ENCODE assay signal across 9 mouse cellular contexts in the genomic region with DNA sequence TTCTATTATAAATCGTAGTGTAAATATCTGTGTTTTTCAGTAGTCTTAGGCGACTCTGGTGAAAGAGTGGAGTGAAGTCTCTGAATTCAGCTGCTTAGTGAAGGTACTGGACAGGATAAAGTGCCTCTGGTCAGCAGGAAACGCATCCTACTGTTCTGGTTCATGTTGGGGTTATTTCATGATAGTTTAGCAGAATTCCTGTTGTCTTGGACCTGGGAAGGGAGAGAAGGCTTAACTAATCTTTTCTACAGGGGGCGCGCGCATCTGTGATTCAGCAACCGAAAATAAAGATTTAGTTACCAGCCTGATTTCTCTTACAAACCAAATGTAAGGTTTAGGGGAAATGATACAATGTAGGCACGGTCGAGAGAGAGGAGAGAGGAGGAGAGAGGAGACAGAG. TPM values are rescaled to one million over a fixed set of nuclear protein-coding genes. Genes with fewer than 3 reads are reported as not detected.
DNase-seq lines count a peak whose midpoint lies in the region; ATAC-seq and TF ChIP-seq lines count a peak whose summit lies in the region.
"Had no signal": no experiment of that assay in that cellular context is flagged by ENCODE, and none has a peak within 500 bp of the region (broad histone marks: within the 10 kb centered on the region; RNA-seq: fewer than 3 reads in every experiment).

No protein-coding gene starts in this region.

- ATAC-seq in erythroblast, adult 5-6 weeks (replicated peaks; ENCODE audit: low FRiP score, poor library complexity, severe bottlenecking) = no peak
- ATAC-seq in embryonic facial prominence, embryonic 13.5 days (ENCODE audit: insufficient number of reproducible peaks, insufficient read depth, low FRiP score, low TSS enrichment, low read depth) = no peak
- no peak for ATAC-seq in midbrain, embryonic 12.5 days (ENCODE audit: low FRiP score, low read depth)
- ATAC-seq in granulocyte monocyte progenitor cell, adult 5-6 weeks (replicated peaks; ENCODE audit: poor library complexity, severe bottlenecking) = no peak

- DNase-seq in heart, postnatal 4 days = peak; percentile 57
- peak; percentile 29 for DNase-seq in left cerebral cortex, postnatal 4 days

- peak overlapping the region; percentile 93 for H3K27ac ChIP-seq in ES-Bruce4 (ENCODE audit: insufficient read depth, low read length)
- H3K27ac ChIP-seq in embryonic facial prominence, embryonic 13.5 days = peak overlapping the region; percentile 93
- peak overlapping the region; percentile 95 for H3K27ac ChIP-seq in midbrain, embryonic 12.5 days (replicated peaks)

- peaks cover 40% of the 10 kb centered on the region for H3K4me1 ChIP-seq in erythroblast, embryonic 14.5 days (ENCODE audit: control insufficient read depth)
- H3K4me1 ChIP-seq in ES-Bruce4 (ENCODE audit: control insufficient read depth, insufficient read depth, low read length) = no peaks in the 10 kb centered on the region
- H3K4me1 ChIP-seq in embryonic facial prominence, embryonic 13.5 days = peaks cover 29% of the 10 kb centered on the region
- peaks cover 27% of the 10 kb centered on the region for H3K4me1 ChIP-seq in midbrain, embryonic 12.5 days

- H3K27me3 ChIP-seq in erythroblast, embryonic 14.5 days (ENCODE audit: control insufficient read depth) = peaks cover 5% of the 10 kb centered on the region
- no peaks in the 10 kb centered on the region for H3K27me3 ChIP-seq in ES-Bruce4 (ENCODE audit: control insufficient read depth, insufficient read depth, low read length, poor library complexity, severe bottlenecking)
- no peaks in the 10 kb centered on the region for H3K27me3 ChIP-seq in embryonic facial prominence, embryonic 13.5 days
- peaks cover 3% of the 10 kb centered on the region for H3K27me3 ChIP-seq in midbrain, embryonic 12.5 days

- intact Hi-C loops in left cerebral cortex, postnatal 4 days (cut with DNase I) = no loop called here

- peak overlapping the region; percentile 87 for H3K4me3 ChIP-seq in erythroblast, embryonic 14.5 days (replicated peaks)
- H3K4me3 ChIP-seq in ES-Bruce4 (ENCODE audit: low read depth, low read length) = no peak overlapping the region
- H3K4me3 ChIP-seq in embryonic facial prominence, embryonic 13.5 days = peak overlapping the region; percentile 97
- peak overlapping the region; percentile 97 for H3K4me3 ChIP-seq in midbrain, embryonic 12.5 days

- WGBS in embryonic facial prominence, embryonic 13.5 days = 11% methylated on average over 9 of the region's 9 CpGs
- WGBS in midbrain, embryonic 12.5 days = 23% methylated on average over 9 of the region's 9 CpGs

- peaks cover 25% of the 10 kb centered on the region for H3K36me3 ChIP-seq in erythroblast, embryonic 14.5 days (ENCODE audit: control insufficient read depth)
- peaks cover 16% of the 10 kb centered on the region for H3K36me3 ChIP-seq in ES-Bruce4 (ENCODE audit: control insufficient read depth, insufficient read depth, low read length, poor library complexity, severe bottlenecking)
- H3K36me3 ChIP-seq in embryonic facial prominence, embryonic 13.5 days = peaks cover 19% of the 10 kb centered on the region
- H3K36me3 ChIP-seq in midbrain, embryonic 12.5 days = peaks cover 19% of the 10 kb centered on the region

- peak overlapping the region; percentile 82 for H3K9ac ChIP-seq in ES-Bruce4 (ENCODE audit: low read depth, poor library complexity, severe bottlenecking)
- H3K9ac ChIP-seq in embryonic facial prominence, embryonic 13.5 days = peak overlapping the region; percentile 65
- H3K9ac ChIP-seq in midbrain, embryonic 12.5 days (replicated peaks) = peak overlapping the region; percentile 58

- no peak for TF ChIP-seq EP300 in ES-Bruce4 (IDR thresholded peaks at IDR 0.05; ENCODE audit: insufficient read depth, low read depth, low read length)

- no peak for TF ChIP-seq POLR2A in ES-Bruce4 (IDR thresholded peaks at IDR 0.05; ENCODE audit: insufficient read depth, low read length)

- TF ChIP-seq CTCF in ES-Bruce4 (IDR thresholded peaks at IDR 0.05; ENCODE audit: low read depth, low read length) = no peak

- H3K9me3 ChIP-seq in erythroblast, embryonic 14.5 days (ENCODE audit: control insufficient read depth, low read length) = no peaks in the 10 kb centered on the region
- H3K9me3 ChIP-seq in ES-Bruce4 (replicated peaks; ENCODE audit: control insufficient read depth, insufficient read depth, low read length, poor library complexity, severe bottlenecking) = no peaks in the 10 kb centered on the region
- H3K9me3 ChIP-seq in embryonic facial prominence, embryonic 13.5 days = no peaks in the 10 kb centered on the region
- no peaks in the 10 kb centered on the region for H3K9me3 ChIP-seq in midbrain, embryonic 12.5 days

- H3K4me2 ChIP-seq in embryonic facial prominence, embryonic 13.5 days = peak overlapping the region; percentile 64
- peak overlapping the region; percentile 96 for H3K4me2 ChIP-seq in midbrain, embryonic 12.5 days (replicated peaks)

RNA-seq across cellular contexts. Expression of gene Serf2, which starts 0.9 kb away (rescaled TPM):
- polyA plus RNA-seq in erythroblast, embryonic 14.5 days (2012) = 65.1 and 75.3 TPM in 2 replicates
- 50.9 and 58.1 TPM in 2 replicates for total RNA-seq in erythroblast, adult 5-6 weeks (2015; ENCODE audit: low replicate concordance)
- total RNA-seq in erythroblast, adult 5-6 weeks (2017; ENCODE audit: low replicate concordance) = 40.6 and 55.3 TPM in 2 replicates
- polyA plus RNA-seq in ES-Bruce4 (2011; ENCODE audit: insufficient read depth, insufficient read length, low read depth, missing spikeins) = 367 and 428 TPM in 2 replicates
- polyA plus RNA-seq in embryonic facial prominence, embryonic 13.5 days (2015; fragmentation: Nextera tagmentation; extraction: Ambion mirVana) = 552 and 638 TPM in 2 replicates
- 100 to 1,000 TPM; 350 to 387 TPM for total RNA-seq in heart, postnatal 4 days (2021)
- 100 to 1,000 TPM; 133 to 149 TPM for total RNA-seq in left cerebral cortex, postnatal 4 days (2021)
- 456 and 461 TPM in 2 replicates for polyA plus RNA-seq in midbrain, embryonic 12.5 days (2016; fragmentation: Nextera tagmentation; extraction: Ambion mirVana)
- 530 and 577 TPM in 2 replicates for total RNA-seq in granulocyte monocyte progenitor cell, adult 5-6 weeks (2014; fragmentation: Nextera tagmentation)
- 211 and 218 TPM in 2 replicates for total RNA-seq in granulocyte monocyte progenitor cell, adult 5-6 weeks (2017)

RNA-seq across cellular contexts. Expression of gene Ell3, which starts 4.1 kb away (rescaled TPM):
- polyA plus RNA-seq in erythroblast, embryonic 14.5 days (2012) = not detected in 2 replicates
- not detected in 2 replicates for total RNA-seq in erythroblast, adult 5-6 weeks (2015; ENCODE audit: low replicate concordance)
- not detected in 2 replicates for total RNA-seq in erythroblast, adult 5-6 weeks (2017; ENCODE audit: low replicate concordance)
- polyA plus RNA-seq in ES-Bruce4 (2011; ENCODE audit: insufficient read depth, insufficient read length, low read depth, missing spikeins) = 16.2 and 18.1 TPM in 2 replicates
- 12.2 and 22.4 TPM in 2 replicates for polyA plus RNA-seq in embryonic facial prominence, embryonic 13.5 days (2015; fragmentation: Nextera tagmentation; extraction: Ambion mirVana)
- under 1 TPM in 1 of 2 experiments, not detected in 1; 0.31 TPM for total RNA-seq in heart, postnatal 4 days (2021)
- not detected for total RNA-seq in left cerebral cortex, postnatal 4 days (2021)
- 1.7 and 2.3 TPM in 2 replicates for polyA plus RNA-seq in midbrain, embryonic 12.5 days (2016; fragmentation: Nextera tagmentation; extraction: Ambion mirVana)
- total RNA-seq in granulocyte monocyte progenitor cell, adult 5-6 weeks (2014; fragmentation: Nextera tagmentation) = not detected in 2 replicates
- not detected in 2 replicates for total RNA-seq in granulocyte monocyte progenitor cell, adult 5-6 weeks (2017)
- total RNA-seq: left cerebral cortex, postnatal 10 days had no signal

RNA-seq across cellular contexts. Expression of gene Hypk, which starts 5.0 kb away (rescaled TPM):
- 0.17 and 0.52 TPM in 2 replicates for polyA plus RNA-seq in erythroblast, embryonic 14.5 days (2012)
- total RNA-seq in erythroblast, adult 5-6 weeks (2015; ENCODE audit: low replicate concordance) = 27.7 and 28.2 TPM in 2 replicates
- total RNA-seq in erythroblast, adult 5-6 weeks (2017; ENCODE audit: low replicate concordance) = 22.3 and 31.5 TPM in 2 replicates
- 102 and 107 TPM in 2 replicates for polyA plus RNA-seq in ES-Bruce4 (2011; ENCODE audit: insufficient read depth, insufficient read length, low read depth, missing spikeins)
- polyA plus RNA-seq in embryonic facial prominence, embryonic 13.5 days (2015; fragmentation: Nextera tagmentation; extraction: Ambion mirVana) = 129 and 139 TPM in 2 replicates
- total RNA-seq in heart, postnatal 4 days (2021) = 10 to 100 TPM; 23.4 to 26.1 TPM
- 10 to 100 TPM; 28.1 to 28.9 TPM for total RNA-seq in left cerebral cortex, postnatal 4 days (2021)
- polyA plus RNA-seq in midbrain, embryonic 12.5 days (2016; fragmentation: Nextera tagmentation; extraction: Ambion mirVana) = 108 and 127 TPM in 2 replicates
- 103 and 133 TPM in 2 replicates for total RNA-seq in granulocyte monocyte progenitor cell, adult 5-6 weeks (2014; fragmentation: Nextera tagmentation)
- total RNA-seq in granulocyte monocyte progenitor cell, adult 5-6 weeks (2017) = 78.2 and 90.6 TPM in 2 replicates

RNA-seq across cellular contexts. Expression of gene Serinc4, which starts 8.4 kb away (rescaled TPM):
- 0.04 TPM in 1 of 2 replicates, not detected in the other for polyA plus RNA-seq in erythroblast, embryonic 14.5 days (2012)
- total RNA-seq in erythroblast, adult 5-6 weeks (2015; ENCODE audit: low replicate concordance) = not detected in 2 replicates
- 0.68 TPM in 1 of 2 replicates, not detected in the other for total RNA-seq in erythroblast, adult 5-6 weeks (2017; ENCODE audit: low replicate concordance)
- polyA plus RNA-seq in ES-Bruce4 (2011; ENCODE audit: insufficient read depth, insufficient read length, low read depth, missing spikeins) = 0.27 TPM in 1 of 2 replicates, not detected in the other
- 0.55 and 0.65 TPM in 2 replicates for polyA plus RNA-seq in embryonic facial prominence, embryonic 13.5 days (2015; fragmentation: Nextera tagmentation; extraction: Ambion mirVana)
- under 1 TPM; 0.16 to 0.19 TPM for total RNA-seq in heart, postnatal 4 days (2021)
- 1 to 10 TPM; 2.7 to 3.0 TPM for total RNA-seq in left cerebral cortex, postnatal 4 days (2021)
- 0.85 and 1.2 TPM in 2 replicates for polyA plus RNA-seq in midbrain, embryonic 12.5 days (2016; fragmentation: Nextera tagmentation; extraction: Ambion mirVana)
- total RNA-seq in granulocyte monocyte progenitor cell, adult 5-6 weeks (2014; fragmentation: Nextera tagmentation) = not detected in 2 replicates
- 0.26 and 0.60 TPM in 2 replicates for total RNA-seq in granulocyte monocyte progenitor cell, adult 5-6 weeks (2017)

RNA-seq across cellular contexts. Expression of gene Mfap1b, which starts 25.7 kb away (rescaled TPM):
- polyA plus RNA-seq in erythroblast, embryonic 14.5 days (2012) = 0.22 and 0.29 TPM in 2 replicates
- total RNA-seq in erythroblast, adult 5-6 weeks (2015; ENCODE audit: low replicate concordance) = 6.9 and 16.3 TPM in 2 replicates
- 20.6 and 22.9 TPM in 2 replicates for total RNA-seq in erythroblast, adult 5-6 weeks (2017; ENCODE audit: low replicate concordance)
- 25.9 and 28.0 TPM in 2 replicates for polyA plus RNA-seq in ES-Bruce4 (2011; ENCODE audit: insufficient read depth, insufficient read length, low read depth, missing spikeins)
- 63.3 and 64.2 TPM in 2 replicates for polyA plus RNA-seq in embryonic facial prominence, embryonic 13.5 days (2015; fragmentation: Nextera tagmentation; extraction: Ambion mirVana)
- total RNA-seq in heart, postnatal 4 days (2021) = 10 to 100 TPM; 21.6 to 24.5 TPM
- total RNA-seq in left cerebral cortex, postnatal 4 days (2021) = 10 to 100 TPM; 33.9 to 37.8 TPM
- 66.4 and 70.8 TPM in 2 replicates for polyA plus RNA-seq in midbrain, embryonic 12.5 days (2016; fragmentation: Nextera tagmentation; extraction: Ambion mirVana)
- total RNA-seq in granulocyte monocyte progenitor cell, adult 5-6 weeks (2014; fragmentation: Nextera tagmentation) = 23.3 and 30.9 TPM in 2 replicates
- total RNA-seq in granulocyte monocyte progenitor cell, adult 5-6 weeks (2017) = 45.9 and 52.2 TPM in 2 replicates
